Mouse (Mus musculus) c-Kit-positive CD71-positive TER-119-positive erythroid progenitor cells, embryonic 14.5 days (primary cell): ENCODE results near the gene Ubr4.

Experiments
- DNase-seq: peaks from one replicate; pipeline ENCODE4 v3.0.0-alpha.2; 2013; ENCODE audit warnings: low spot score

Gene Ubr4

DNA sequence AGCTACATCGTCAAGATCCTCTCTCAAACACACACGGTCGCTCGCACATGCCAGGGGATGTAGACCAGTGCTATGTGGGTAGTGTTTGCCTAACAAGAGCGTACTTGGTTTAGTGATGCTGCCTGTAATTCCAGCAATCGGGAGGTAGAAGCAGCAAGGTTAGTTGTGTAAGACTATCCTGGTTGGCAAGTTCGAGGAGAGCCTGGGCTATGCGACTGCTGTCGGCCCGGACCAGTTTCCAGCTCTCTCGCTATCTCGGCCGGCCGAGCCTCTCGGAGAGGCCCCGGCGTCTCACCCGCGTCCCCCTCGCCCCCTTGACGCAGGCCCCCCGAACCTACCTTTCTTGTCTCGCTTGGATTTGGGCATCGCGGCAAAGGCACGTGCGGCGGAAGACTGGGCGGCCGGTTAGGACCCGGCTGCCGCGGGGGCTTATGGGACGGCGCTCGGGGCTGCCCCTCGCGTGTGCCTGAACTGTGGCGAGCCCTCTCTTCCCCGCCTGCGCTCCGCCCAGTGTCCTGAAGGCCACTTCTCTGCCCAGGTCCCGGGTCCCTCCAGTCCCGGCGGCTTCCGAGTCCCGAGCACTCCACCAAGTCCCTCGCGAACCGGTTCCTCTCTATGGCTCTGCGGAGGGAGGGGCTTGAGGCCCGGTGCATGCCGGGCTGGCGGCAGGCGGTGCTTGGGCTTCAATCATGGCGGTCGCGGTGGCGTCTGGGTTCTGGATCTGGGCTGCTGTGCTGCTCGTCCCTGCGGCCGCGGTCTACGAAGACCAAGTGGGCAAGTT, at the start of gene Ubr4, which contains the start of the genes Mrto4 and Emc1:
TSS of gene Ubr4 (plus strand) at position 679 of the 781 bp plus-strand sequence.
TSS of gene Mrto4 (minus strand) at position 646 of the 781 bp plus-strand sequence.
TSS of gene Emc1 (plus strand) at position 657 of the 781 bp plus-strand sequence.
- DNase-seq = peak; percentile 79

DNA sequence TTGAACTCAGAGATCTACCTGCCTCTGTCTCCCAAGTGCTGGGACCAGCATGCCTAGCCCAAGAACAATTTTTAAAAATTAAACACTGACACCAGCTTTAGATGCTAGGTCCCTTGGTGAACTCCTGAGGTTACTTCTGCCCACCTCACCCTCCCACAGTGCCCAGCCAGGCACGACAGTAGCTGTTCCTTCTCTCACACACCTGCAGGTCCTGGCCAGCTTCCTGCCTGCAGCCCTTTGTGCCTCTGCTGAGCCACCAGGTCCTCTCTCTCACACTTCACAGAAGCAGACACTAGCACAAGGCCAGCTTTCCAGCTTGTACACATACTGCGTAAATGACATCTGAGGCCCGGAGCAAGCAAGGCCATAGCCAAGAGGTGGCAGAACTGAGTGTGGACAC, 46.9 kb upstream of the Ubr4 start:
- DNase-seq = no peak

DNA sequence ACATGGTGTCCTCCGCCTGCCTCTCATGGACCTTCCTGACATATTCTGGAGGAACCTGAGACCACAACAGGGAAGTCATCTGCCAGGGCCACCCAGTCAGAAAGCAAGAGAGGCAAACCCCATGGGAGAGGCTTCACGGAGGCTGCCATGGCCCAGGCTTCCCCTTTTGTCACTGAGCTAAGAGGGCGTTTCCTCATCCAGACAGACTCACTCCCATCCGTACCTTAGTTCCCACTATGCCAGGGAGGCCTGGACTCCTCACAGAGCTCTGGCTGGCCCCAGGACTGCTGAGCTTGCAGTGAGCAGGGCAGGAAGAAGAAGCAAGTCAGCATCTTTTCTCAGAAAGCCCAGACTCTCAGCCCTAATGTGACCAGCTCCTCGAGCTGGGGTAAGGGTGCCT, 44.5 kb upstream of the Ubr4 start:
- DNase-seq = no peak

DNA sequence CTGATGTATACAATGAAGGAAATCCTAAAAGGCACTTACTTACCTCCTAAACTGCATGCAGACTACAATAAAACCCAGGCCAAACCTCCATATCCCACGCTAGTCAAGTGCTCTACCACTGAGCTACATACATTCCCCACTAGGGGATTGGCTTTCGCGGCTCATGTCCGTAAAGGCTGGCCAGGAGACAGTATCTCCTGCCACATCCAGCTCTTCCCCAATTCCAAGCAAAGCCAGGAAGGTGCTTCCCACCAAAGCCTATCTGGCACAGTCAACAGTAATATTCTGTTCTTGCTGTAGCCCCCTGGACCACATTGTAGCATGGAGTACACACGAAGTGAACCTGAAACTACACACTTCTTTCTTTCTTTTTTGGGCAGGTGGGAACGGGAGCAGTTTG, 42.8 kb upstream of the Ubr4 start:
- no peak for DNase-seq

DNA sequence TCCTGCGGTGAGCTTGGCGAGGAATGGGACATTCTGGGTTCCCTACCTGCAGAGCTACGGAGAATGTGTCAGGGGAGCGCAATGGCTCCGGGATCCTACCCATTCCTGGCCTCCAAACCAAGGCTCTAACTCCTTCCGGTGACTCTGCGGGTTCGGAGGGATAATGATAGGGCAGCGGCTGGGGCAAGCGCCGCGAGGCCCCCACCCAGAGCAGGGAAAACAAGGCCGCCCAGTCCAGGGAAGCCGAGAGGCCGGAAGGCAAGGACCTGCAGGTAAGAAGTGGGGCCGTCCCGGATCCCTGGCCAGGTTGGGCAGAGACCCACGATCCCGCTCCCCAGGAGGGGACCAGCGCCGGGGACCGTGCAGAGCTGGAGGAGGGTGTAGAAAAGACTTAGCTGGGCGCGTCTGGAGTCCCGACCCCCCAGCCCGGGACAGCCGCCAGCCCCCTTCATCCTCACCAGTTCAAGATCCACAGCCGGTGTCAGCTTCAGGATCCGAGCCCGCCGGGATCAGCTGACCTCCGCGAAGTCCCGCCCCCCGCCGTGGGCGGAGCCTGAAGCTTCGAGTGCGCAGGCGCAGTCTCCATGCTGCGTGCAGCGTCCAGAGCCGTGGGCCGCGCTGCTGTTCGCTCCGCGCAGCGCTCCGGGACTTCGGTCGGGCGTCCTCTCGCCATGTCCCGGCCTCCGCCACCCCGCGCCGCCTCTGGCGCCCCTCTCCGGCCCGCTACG, 42.1 kb upstream of the Ubr4 start, which contains the start of the genes Pqlc2 and Akr7a5:
TSS of gene Pqlc2 (minus strand) at position 538 of the 728 bp plus-strand sequence.
TSS of gene Akr7a5 (plus strand) at position 574 of the 728 bp plus-strand sequence.
- peak; percentile 90 for DNase-seq

- no peak for DNase-seq
Observed at GRCm38 (mm10) chr4:139310899-139311701, 41.3 kb upstream of the Ubr4 start.

DNA sequence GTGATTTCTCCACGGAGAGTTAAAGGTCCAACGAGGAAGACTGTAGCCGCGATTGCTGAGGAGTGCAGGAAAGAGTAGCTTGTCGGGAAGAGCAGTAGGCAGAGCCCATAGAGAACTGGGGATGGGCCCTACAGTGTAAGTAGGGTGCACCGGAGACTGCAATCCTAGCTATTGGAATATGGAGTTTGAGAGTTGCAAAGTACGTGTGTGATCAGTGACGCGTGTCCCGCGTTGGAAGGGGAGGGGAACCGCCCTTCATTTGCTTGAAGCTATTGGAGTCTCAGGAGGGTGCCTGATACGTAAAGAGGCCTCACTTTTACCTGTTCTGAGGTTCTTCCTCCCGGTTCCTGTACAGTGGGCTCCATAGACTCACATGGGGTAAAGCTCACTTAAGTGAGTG, 40.7 kb upstream of the Ubr4 start:
- no peak for DNase-seq

GRCm38 (mm10) chr4:139312632-139313031, 39.8 kb upstream of the Ubr4 start:
- peak; percentile 71 for DNase-seq

DNA sequence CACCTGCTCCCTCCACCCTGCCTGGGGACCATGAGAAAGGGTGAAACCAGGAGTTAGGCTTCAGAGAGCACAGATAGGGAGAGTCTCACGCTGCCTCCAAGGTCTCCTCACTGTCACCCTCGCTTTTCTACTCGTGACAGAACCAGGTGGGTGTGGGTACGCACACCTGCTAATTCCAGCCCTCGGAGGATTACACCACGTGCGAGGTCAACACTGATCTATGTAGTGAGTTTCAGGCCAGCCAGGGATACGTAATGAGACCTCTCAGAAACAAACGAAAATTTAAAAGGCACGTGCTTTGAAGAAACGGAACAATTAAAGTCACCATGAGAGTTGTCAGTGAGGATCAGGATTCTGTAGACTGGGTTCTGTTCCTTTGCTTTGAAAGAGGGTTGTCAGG, 34.0 kb upstream of the Ubr4 start:
- no peak for DNase-seq

DNA sequence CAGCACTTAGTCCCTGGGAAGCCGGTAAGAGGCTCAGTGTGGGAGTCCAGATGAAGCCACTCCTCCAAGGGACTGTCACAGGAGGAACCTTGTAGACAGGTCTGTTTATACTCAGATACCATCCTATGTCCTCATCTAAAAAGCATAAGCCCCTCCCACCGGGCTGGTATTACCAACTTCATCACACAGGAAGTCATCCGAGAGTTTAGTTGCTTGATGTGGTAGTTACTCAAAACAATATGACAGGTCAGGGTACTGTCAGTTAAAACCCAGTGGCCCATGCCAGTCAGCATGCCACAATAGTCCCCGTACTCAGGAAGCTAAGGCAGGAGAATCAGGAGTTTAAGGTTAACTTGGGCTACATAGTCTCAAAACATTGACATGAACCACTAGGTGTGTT, 32.7 kb upstream of the Ubr4 start:
- DNase-seq = no peak

DNA sequence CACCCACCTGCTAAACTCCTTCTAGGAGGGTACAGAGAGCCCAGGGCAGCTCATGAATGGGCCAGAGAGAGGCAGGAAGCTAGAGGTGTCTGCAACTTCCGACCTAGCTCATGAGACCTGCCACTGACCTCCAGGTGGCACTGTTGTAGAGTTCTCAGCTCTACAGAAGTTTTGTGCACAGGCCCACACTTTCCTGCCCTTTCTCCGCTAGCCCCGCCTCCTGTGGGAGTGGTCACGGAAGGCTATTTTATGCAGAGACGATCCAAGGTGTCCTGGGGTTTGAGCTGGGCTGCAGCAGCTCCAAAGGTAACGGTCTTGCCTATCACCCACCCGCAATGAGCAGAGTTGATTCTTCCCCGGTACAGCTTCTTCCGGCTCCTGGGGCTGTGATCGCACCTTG, 21.8 kb upstream of the Ubr4 start:
- peak; percentile 97 for DNase-seq

DNA sequence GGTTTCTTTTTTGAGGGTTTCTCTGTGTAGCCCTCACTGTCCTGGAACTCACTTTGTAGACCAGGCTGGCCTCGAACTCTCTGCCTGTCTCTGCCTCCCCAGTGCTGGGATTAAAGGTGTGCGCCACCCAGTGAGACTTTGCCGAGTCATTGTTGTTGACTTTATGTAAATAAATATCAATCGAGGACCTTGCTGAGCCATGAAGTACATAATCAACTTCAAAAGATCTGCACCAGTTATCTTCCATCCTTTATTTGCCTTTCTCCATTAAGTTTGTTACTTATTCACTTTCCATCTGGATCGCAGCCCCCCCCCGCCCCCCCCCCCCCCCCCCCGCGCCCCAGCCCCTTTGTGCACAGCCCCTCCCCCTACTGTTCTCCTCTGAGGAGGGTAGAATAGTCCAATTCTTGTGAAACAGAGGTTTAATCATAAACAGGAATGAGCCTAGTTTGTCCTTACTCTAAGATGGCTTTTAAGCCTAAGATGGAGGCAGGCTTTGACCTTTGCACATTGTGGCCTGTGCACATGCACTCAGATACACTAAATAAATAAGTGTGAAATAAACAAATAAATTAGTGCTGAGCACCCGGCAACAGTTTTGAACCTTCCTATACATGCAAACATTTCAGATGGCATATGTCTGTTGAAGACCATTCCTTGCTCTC, 17.6 kb upstream of the Ubr4 start:
- DNase-seq = no peak

DNA sequence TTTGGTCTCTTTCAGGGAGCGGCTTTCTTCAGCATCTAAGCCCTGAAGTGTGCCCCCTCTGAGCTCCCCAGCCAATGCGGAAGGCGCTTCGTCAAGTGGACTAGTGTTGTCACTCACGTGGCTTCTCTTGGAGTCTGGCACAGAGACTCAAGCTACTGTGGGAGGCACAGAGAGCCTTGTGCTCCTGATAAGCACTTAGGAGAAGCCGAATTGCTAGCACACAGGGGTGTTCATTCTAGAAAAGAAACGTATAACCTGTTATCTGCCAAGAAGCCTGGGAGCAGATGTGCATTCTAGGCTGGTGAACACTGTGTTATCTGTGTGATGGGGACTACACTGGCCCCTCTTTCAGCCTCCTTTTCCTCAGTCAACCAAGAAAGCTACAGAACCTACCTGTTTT, 16.9 kb upstream of the Ubr4 start:
- peak; percentile 82 for DNase-seq

DNA sequence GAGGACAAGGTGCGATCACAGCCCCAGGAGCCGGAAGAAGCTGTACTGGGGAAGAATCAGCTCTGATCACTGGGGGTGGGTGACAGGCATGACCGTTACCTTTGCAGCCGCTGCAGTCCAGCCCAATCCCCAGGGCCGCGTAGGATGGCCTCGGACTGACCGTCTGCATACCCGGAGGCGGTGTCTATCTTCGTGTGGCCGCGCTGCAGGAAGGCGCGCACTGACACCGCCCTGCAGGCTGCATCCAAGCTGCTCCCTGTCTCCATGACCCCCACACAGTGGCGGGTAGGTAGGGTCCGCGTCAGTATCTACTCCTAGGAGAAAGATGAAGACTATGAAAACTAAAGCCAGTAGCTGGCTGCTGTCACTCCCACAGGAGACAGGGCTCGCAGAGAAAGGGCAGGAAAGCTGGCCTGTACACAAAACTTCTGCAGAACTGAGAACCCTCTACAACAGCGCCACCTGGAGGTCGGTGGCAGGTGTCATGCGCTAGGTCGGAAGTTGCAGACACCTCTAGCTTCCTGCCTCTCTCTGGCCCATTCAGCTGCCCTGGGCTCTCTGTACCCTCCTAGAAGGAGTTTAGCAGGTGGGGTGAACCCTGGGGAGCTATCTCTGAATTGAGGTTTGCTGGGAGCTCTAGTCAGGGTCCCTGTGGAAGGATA, 15.5 kb upstream of the Ubr4 start:
- DNase-seq = peak; percentile 96

GRCm38 (mm10) chr4:139338145-139338544, 14.3 kb upstream of the Ubr4 start:
- no peak for DNase-seq

DNA sequence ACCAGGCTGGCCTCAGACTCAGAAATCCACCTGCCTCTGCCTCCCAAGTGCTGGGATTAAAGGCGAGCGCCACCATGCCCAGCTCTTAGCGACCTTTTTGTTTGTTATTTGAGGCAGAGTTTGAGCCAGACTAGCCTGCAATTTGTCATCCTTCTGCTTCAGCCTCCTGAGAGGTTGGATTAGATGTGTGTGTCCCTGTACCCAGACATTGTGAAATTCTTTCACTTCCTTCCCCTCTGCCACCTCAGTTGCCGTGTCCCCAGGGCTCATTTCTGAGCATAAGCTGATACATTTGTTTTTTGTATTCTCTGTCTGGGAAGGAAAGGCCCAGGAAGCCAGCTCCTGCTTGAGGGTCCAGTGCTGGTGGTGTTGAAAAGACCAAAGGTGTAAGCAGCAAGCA, 11.6 kb upstream of the Ubr4 start:
- no peak for DNase-seq

GRCm38 (mm10) chr4:139341556-139342233, 10.7 kb upstream of the Ubr4 start:
- no peak for DNase-seq

DNA sequence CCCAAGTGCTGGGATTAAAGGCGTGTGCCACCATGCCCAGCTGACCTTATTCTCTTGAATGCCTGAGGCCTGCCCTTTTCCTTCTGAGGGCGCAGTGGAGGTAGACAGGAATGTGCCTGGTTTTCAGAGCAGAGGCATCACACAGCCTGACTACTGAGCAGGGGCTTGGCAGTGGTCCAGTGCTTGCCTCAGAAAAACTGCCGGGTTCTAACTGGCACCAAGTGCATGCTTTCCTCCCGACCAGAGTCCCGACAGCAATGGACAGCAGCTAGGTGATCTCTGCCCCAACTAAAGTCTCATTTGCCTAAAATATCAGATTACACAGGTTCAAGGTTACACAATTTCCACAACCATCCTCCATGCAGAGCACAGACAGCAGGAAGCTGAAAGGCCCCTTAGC, 8.7 kb upstream of the Ubr4 start:
- DNase-seq = no peak

- DNase-seq = no peak
Observed at GRCm38 (mm10) chr4:139345416-139346019, 6.9 kb upstream of the Ubr4 start.

- DNase-seq = peak; percentile 35
Observed at GRCm38 (mm10) chr4:139352832-139353231, 423 bp downstream of the Ubr4 start.
